Mouse (Mus musculus): ENCODE results near the gene Ano6. TPM values are rescaled to one million over a fixed set of nuclear protein-coding genes. Genes with fewer than 3 reads are reported as not detected.
"Not testable (repeated sequence)": the region's sequence is repeated elsewhere in the genome, so short reads cannot be mapped to it uniquely, and the experiment has no call there.

Ano6 gene
- polyA plus RNA-seq, 1 experiment from 2014 or later: 32.4 TPM

- Histone ChIP-seq H3K4me1 (peaks cover 42% of the 10 kb centered on the region), H3K4me3 (peak overlapping the region; percentile 5; the same call in 1 of the 2 replicates), H3K27ac (peak overlapping the region; percentile 72; the same call in 1 of the 2 replicates), H3K36me3 (replicated peaks) (peaks cover 15% of the 10 kb centered on the region)
- not testable (repeated sequence) for DNase-seq (ENCODE audit: extremely low spot score, low spot score); H3K9me3 ChIP-seq; H3K27me3 ChIP-seq (ENCODE audit: poor library complexity, severe bottlenecking)
- WGBS: 56% methylated on average over 8 of the region's 8 CpGs
Measured at GRCm38 (mm10) chr15:95828018-95828646, 37.5 kb downstream of the Ano6 start.

GRCm38 (mm10) chr15:95828647-95829254 is 38.1 kb downstream of the Ano6 start:
- peaks cover 14% of the 10 kb centered on the region for H3K36me3 ChIP-seq (replicated peaks)
- no peaks in the 10 kb centered on the region for H3K27me3 ChIP-seq (ENCODE audit: poor library complexity, severe bottlenecking)
- H3K4me3 ChIP-seq: no peak overlapping the region
- H3K9me3 ChIP-seq: no peaks in the 10 kb centered on the region
- WGBS: 47% methylated on average over 10 of the region's 10 CpGs
- DNase-seq (ENCODE audit: extremely low spot score, low spot score): no peak
- H3K27ac ChIP-seq: peak overlapping the region; percentile 72
- H3K4me1 ChIP-seq: peaks cover 42% of the 10 kb centered on the region

GRCm38 (mm10) chr15:95829553-95830205 is 39.0 kb downstream of the Ano6 start:
- Histone ChIP-seq H3K27ac (peak overlapping the region; percentile 72; the same call in 1 of the 2 replicates), H3K4me3 (no peak overlapping the region), H3K4me1 (peaks cover 42% of the 10 kb centered on the region), H3K9me3 (no peaks in the 10 kb centered on the region), H3K27me3 (ENCODE audit: poor library complexity, severe bottlenecking) (no peaks in the 10 kb centered on the region), H3K36me3 (replicated peaks) (peaks cover 11% of the 10 kb centered on the region)
- no peak for DNase-seq (ENCODE audit: extremely low spot score, low spot score)
- 60% methylated on average over 14 of the region's 14 CpGs for WGBS

GRCm38 (mm10) chr15:95830206-95830560 is 39.5 kb downstream of the Ano6 start:
- H3K9me3 ChIP-seq: no peaks in the 10 kb centered on the region
- no peak for DNase-seq (ENCODE audit: extremely low spot score, low spot score)
- no peak overlapping the region for H3K4me3 ChIP-seq
- H3K27ac ChIP-seq: peak overlapping the region; percentile 72; the same call in 1 of the 2 replicates
- WGBS: 46% methylated on average over 12 of the region's 12 CpGs
- H3K36me3 ChIP-seq (replicated peaks): peaks cover 6% of the 10 kb centered on the region
- no peaks in the 10 kb centered on the region for H3K27me3 ChIP-seq (ENCODE audit: poor library complexity, severe bottlenecking)
- peaks cover 42% of the 10 kb centered on the region for H3K4me1 ChIP-seq

- Histone ChIP-seq H3K4me1 (peaks cover 48% of the 10 kb centered on the region), H3K27me3 (ENCODE audit: poor library complexity, severe bottlenecking) (no peaks in the 10 kb centered on the region), H3K27ac (no peak overlapping the region), H3K9me3 (no peaks in the 10 kb centered on the region), H3K4me3 (no peak overlapping the region), H3K36me3 (replicated peaks) (no peaks in the 10 kb centered on the region)
- WGBS: 89% methylated on average over 9 of the region's 9 CpGs
- DNase-seq (ENCODE audit: extremely low spot score, low spot score): no peak
Measured at GRCm38 (mm10) chr15:95833292-95833691, 42.6 kb downstream of the Ano6 start.

- H3K4me3 ChIP-seq: no peak overlapping the region
- H3K36me3 ChIP-seq (replicated peaks): no peaks in the 10 kb centered on the region
- no peaks in the 10 kb centered on the region for H3K9me3 ChIP-seq
- WGBS: 82% methylated on average over 4 of the region's 4 CpGs
- no peak overlapping the region for H3K27ac ChIP-seq
- H3K27me3 ChIP-seq (ENCODE audit: poor library complexity, severe bottlenecking): no peaks in the 10 kb centered on the region
- DNase-seq (ENCODE audit: extremely low spot score, low spot score): no peak
- peaks cover 34% of the 10 kb centered on the region for H3K4me1 ChIP-seq
Measured at GRCm38 (mm10) chr15:95836077-95836476, 45.4 kb downstream of the Ano6 start.

- DNase-seq (ENCODE audit: extremely low spot score, low spot score): no peak
- no peak overlapping the region for H3K27ac ChIP-seq
Measured at GRCm38 (mm10) chr15:95836646-95837434, 46.2 kb downstream of the Ano6 start.

GRCm38 (mm10) chr15:95837570-95837969 is 46.9 kb downstream of the Ano6 start:
- no peak for DNase-seq (ENCODE audit: extremely low spot score, low spot score)

More at GRCm38 (mm10) chr15:95836646-95837434, 46.2 kb downstream of the Ano6 start:
- no peak overlapping the region for H3K4me3 ChIP-seq
- no peaks in the 10 kb centered on the region for H3K9me3 ChIP-seq
- H3K4me1 ChIP-seq: peaks cover 34% of the 10 kb centered on the region
- no peaks in the 10 kb centered on the region for H3K27me3 ChIP-seq (ENCODE audit: poor library complexity, severe bottlenecking)
- H3K36me3 ChIP-seq (replicated peaks): no peaks in the 10 kb centered on the region
- 72% methylated on average over 13 of the region's 13 CpGs for WGBS

GRCm38 (mm10) chr15:95838171-95839020 is 47.8 kb downstream of the Ano6 start:
- WGBS: 81% methylated on average over 11 of the region's 11 CpGs
- H3K27ac ChIP-seq: no peak overlapping the region

More at GRCm38 (mm10) chr15:95837570-95837969, 46.9 kb downstream of the Ano6 start:
- peak overlapping the region; percentile 25; the same call in 1 of the 2 replicates for H3K27ac ChIP-seq
- WGBS: 86% methylated on average over 1 of the region's 1 CpGs
- no peaks in the 10 kb centered on the region for H3K36me3 ChIP-seq (replicated peaks)
- no peak overlapping the region for H3K4me3 ChIP-seq
- H3K27me3 ChIP-seq (ENCODE audit: poor library complexity, severe bottlenecking): no peaks in the 10 kb centered on the region
- no peaks in the 10 kb centered on the region for H3K9me3 ChIP-seq
- peaks cover 37% of the 10 kb centered on the region for H3K4me1 ChIP-seq

GRCm38 (mm10) chr15:95839789-95840188 is 49.1 kb downstream of the Ano6 start:
- no peak overlapping the region for H3K27ac ChIP-seq
- H3K9me3 ChIP-seq: no peaks in the 10 kb centered on the region
- no peak for DNase-seq (ENCODE audit: extremely low spot score, low spot score)
- H3K36me3 ChIP-seq (replicated peaks): no peaks in the 10 kb centered on the region
- H3K4me3 ChIP-seq: no peak overlapping the region
- 90% methylated on average over 3 of the region's 3 CpGs for WGBS
- no peaks in the 10 kb centered on the region for H3K27me3 ChIP-seq (ENCODE audit: poor library complexity, severe bottlenecking)
- peaks cover 49% of the 10 kb centered on the region for H3K4me1 ChIP-seq

More at GRCm38 (mm10) chr15:95838171-95839020, 47.8 kb downstream of the Ano6 start:
- Histone ChIP-seq H3K4me1 (peaks cover 40% of the 10 kb centered on the region), H3K4me3 (no peak overlapping the region), H3K9me3 (no peaks in the 10 kb centered on the region), H3K36me3 (replicated peaks) (no peaks in the 10 kb centered on the region), H3K27me3 (ENCODE audit: poor library complexity, severe bottlenecking) (no peaks in the 10 kb centered on the region)
- no peak for DNase-seq (ENCODE audit: extremely low spot score, low spot score)

GRCm38 (mm10) chr15:95843183-95843949 is 52.7 kb downstream of the Ano6 start:
- Histone ChIP-seq H3K36me3 (replicated peaks) (no peaks in the 10 kb centered on the region), H3K4me3 (no peak overlapping the region), H3K27me3 (ENCODE audit: poor library complexity, severe bottlenecking) (no peaks in the 10 kb centered on the region), H3K4me1 (peaks cover 34% of the 10 kb centered on the region), H3K27ac (no peak overlapping the region), H3K9me3 (no peaks in the 10 kb centered on the region)
- no peak for DNase-seq (ENCODE audit: extremely low spot score, low spot score)
- 94% methylated on average over 18 of the region's 18 CpGs for WGBS
